Mouse (Mus musculus) small intestine, adult 2 months (tissue): Measurements from ENCODE around the gene Pdlim5. TPM values are rescaled to one million over a fixed set of nuclear protein-coding genes. Genes with fewer than 3 reads are reported as not detected.

ENCODE experiments used
- H3K27ac ChIP-seq: fragments of 200-500 bp; 2 replicates; pipeline ENCODE4 v1.5.1; 2012; ENCODE audit warnings: low read depth, low read length, control low read depth, inconsistent platforms; ENCODE audit not compliant: insufficient read depth
- H3K27me3 ChIP-seq: fragments of 200-500 bp; 2 replicates; pipeline ENCODE4 v1.6.1; 2012; ENCODE audit warnings: mild to moderate bottlenecking, moderate library complexity, low read length, inconsistent platforms; ENCODE audit not compliant: control insufficient read depth, insufficient read depth
- H3K36me3 ChIP-seq: fragments of 200-500 bp; 2 replicates; pipeline ENCODE4 v1.6.1; 2012; ENCODE audit warnings: mild to moderate bottlenecking, low read length, control low read depth, inconsistent platforms; ENCODE audit not compliant: control insufficient read depth, insufficient read depth
- H3K4me1 ChIP-seq: fragments of 200-500 bp; 2 replicates; pipeline ENCODE4 v1.6.1; 2012; ENCODE audit warnings: low read length, inconsistent platforms, mixed read lengths; ENCODE audit not compliant: control insufficient read depth, insufficient read depth, insufficient read length
- H3K4me3 ChIP-seq: fragments of 200-500 bp; 2 replicates; pipeline ENCODE4 v1.5.1; 2012; ENCODE audit warnings: low read depth, mild to moderate bottlenecking, control low read depth, inconsistent platforms, low read length, moderate library complexity
- CTCF ChIP-seq: fragments of 200-500 bp; IDR thresholded peaks from 2 replicates; pipeline ENCODE4 v1.5.1; 2012; ENCODE audit warnings: low read depth, mild to moderate bottlenecking, control low read depth, inconsistent platforms, low read length, moderate library complexity, mixed read lengths; ENCODE audit not compliant: insufficient replicate concordance, insufficient read length; ENCODE audit errors: extremely low read depth
- POLR2A ChIP-seq: fragments of 200-500 bp; IDR thresholded peaks from 2 replicates; pipeline ENCODE4 v1.6.1; 2012; ENCODE audit warnings: low read depth, mild to moderate bottlenecking, control low read depth, inconsistent platforms, low read length, moderate library complexity
- WGBS: fragments of 180-500 bp; shearing (Covaris S2); methylation state at CpG from one replicate; pipeline ENCODE4 v1.1.7; 2018; 5-methylcytosine and 5-hydroxymethylcytosine counted together
- polyA plus RNA-seq: library from polyadenylated mRNA; depleted of rRNA; stranded (reverse); fragments of >200 nt; gene quantifications from 2 replicates; pipeline ENCODE4 v1.2.3, GENCODE M21; 2012

Gene Pdlim5
- polyA plus RNA-seq, 1 experiment, result 63.1 TPM

DNA sequence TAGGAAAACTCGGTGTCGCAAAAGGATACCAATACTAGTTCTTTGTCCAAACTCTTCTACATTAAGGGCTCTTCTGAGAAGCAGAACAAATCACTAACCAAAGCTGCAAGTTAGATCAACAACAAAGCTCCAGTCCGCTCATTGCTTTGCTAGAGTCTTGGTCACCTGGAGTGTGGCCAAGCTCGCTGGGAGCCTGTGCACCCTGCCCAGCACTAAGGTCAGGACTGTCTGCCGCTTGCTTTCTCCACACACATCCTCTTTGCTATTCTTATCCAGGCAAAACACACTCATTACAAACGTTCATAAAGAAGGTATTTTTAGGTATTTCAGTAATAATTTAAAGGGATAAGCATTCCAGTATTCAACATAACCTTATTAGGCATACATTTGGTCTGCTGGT lies 73.6 kb downstream of the Pdlim5 start:
- Histone ChIP-seq H3K27ac (no peak overlapping the region; the same call in 1 of the 2 replicates), H3K4me3 (no peak overlapping the region), H3K27me3 (no peaks in the 10 kb centered on the region), H3K36me3 (no peaks in the 10 kb centered on the region), H3K4me1 (peaks cover 7% of the 10 kb centered on the region)
- WGBS, result 18% methylated on average over 6 of the region's 6 CpGs
- TF ChIP-seq CTCF (no peak), POLR2A (no peak)

GRCm38 (mm10) chr3:142318147-142318546 lies 77.3 kb downstream of the Pdlim5 start:
- H3K4me1 ChIP-seq, result 0 out of 2 replicates have a peak, but pooled peaks cover 5% of the 10 kb centered on the region
- no peak for TF ChIP-seq CTCF
- no peak for TF ChIP-seq POLR2A
- no peak overlapping the region for H3K27ac ChIP-seq
- H3K36me3 ChIP-seq, result no peaks in the 10 kb centered on the region
- H3K27me3 ChIP-seq, result no peaks in the 10 kb centered on the region
- no peak overlapping the region for H3K4me3 ChIP-seq
- WGBS, result 25% methylated on average over 2 of the region's 2 CpGs

GRCm38 (mm10) chr3:142316138-142316740 lies 79.3 kb downstream of the Pdlim5 start:
- Histone ChIP-seq H3K27me3 (no peaks in the 10 kb centered on the region), H3K4me3 (no peak overlapping the region), H3K27ac (no peak overlapping the region), H3K36me3 (no peaks in the 10 kb centered on the region), H3K4me1 (0 out of 2 replicates have a peak, but pooled peaks cover 2% of the 10 kb centered on the region)
- TF ChIP-seq CTCF (no peak), POLR2A (no peak)
- WGBS, result 68% methylated on average over 2 of the region's 2 CpGs

- TF ChIP-seq CTCF (no peak), POLR2A (no peak)
- Histone ChIP-seq H3K36me3 (peaks cover 3% of the 10 kb centered on the region; the same call in 1 of the 2 replicates), H3K27ac (no peak overlapping the region), H3K27me3 (no peaks in the 10 kb centered on the region), H3K4me3 (no peak overlapping the region), H3K4me1 (no peaks in the 10 kb centered on the region)
- WGBS, result 62% methylated on average over 2 of the region's 2 CpGs
Measured at GRCm38 (mm10) chr3:142311075-142311474, 84.4 kb downstream of the Pdlim5 start.

DNA sequence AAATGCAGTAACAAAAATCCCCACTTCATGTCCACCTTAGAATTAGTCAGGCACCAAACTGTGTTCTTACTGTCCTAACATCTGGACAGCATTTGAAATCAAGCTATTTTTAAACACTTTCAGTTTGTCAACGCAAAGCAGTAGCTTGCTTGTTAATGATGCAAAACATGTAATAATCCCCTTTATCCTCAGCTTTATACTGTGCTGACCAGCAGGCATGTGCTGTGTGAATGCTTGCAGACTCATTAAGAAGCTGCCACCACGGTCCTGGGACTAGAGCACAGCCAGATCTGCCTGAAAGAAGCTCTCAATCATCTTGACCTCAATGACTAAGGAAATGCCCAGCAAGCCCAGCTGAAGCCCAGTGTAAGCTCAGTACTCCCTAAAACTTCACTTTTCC lies 85.0 kb downstream of the Pdlim5 start:
- Histone ChIP-seq H3K27me3 (no peaks in the 10 kb centered on the region), H3K4me3 (no peak overlapping the region), H3K36me3 (peaks cover 6% of the 10 kb centered on the region), H3K4me1 (no peaks in the 10 kb centered on the region), H3K27ac (no peak overlapping the region)
- no peak for TF ChIP-seq CTCF
- no peak for TF ChIP-seq POLR2A
- 61% methylated on average over 2 of the region's 2 CpGs for WGBS

- TF ChIP-seq POLR2A (no peak), CTCF (no peak)
- H3K36me3 ChIP-seq, result peaks cover 17% of the 10 kb centered on the region
- no peak overlapping the region for H3K27ac ChIP-seq
- no peak overlapping the region for H3K4me3 ChIP-seq
- 86% methylated on average over 7 of the region's 7 CpGs for WGBS
- no peaks in the 10 kb centered on the region for H3K27me3 ChIP-seq
- H3K4me1 ChIP-seq, result no peaks in the 10 kb centered on the region
Measured at GRCm38 (mm10) chr3:142295287-142295676, 100.2 kb downstream of the Pdlim5 start.

DNA sequence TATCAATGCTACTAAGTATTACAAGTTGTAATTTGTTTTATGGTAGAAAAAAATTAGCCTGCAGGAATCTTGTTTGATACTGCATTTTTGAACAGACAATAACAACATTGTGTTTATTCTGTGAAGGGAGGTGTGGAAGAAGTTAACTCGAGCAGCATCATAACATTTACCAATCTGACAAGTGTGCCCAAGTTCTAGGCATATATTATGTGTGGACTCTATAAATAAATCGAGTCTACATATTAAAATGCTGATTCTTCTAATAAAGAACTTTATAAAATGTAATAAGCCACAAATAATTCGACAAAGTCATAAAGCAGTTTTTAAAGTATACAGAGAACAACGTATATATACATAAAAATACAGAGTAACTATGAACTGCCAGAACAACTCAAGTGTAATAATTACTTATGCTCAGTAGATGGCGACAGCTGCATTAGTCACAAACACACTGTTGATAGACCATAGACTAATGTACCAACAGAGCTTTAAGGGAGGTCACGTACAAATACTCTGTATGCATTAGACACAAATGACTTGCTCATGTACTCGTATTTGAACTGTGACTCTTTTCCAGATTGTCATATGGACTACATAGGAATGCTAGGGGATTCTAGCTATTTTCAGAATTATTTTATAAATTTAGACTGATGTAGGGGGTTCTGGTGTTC lies 100.7 kb downstream of the Pdlim5 start:
- no peaks in the 10 kb centered on the region for H3K27me3 ChIP-seq
- TF ChIP-seq CTCF (no peak), POLR2A (no peak)
- no peak overlapping the region for H3K4me3 ChIP-seq
- H3K27ac ChIP-seq, result no peak overlapping the region
- no peaks in the 10 kb centered on the region for H3K4me1 ChIP-seq
- 21% methylated on average over 7 of the region's 7 CpGs for WGBS
- peaks cover 16% of the 10 kb centered on the region for H3K36me3 ChIP-seq
